Mouse (Mus musculus) embryonic facial prominence, embryonic 11.5 days (tissue): Measurements from ENCODE around the gene Noc2l. TPM values are rescaled to one million over a fixed set of nuclear protein-coding genes. Genes with fewer than 3 reads are reported as not detected.
A peak's percentile ranks its signal among the peaks of the same experiment; 100 is the strongest.

Experiments used
- ATAC-seq: fragments of 200-750 bp; cut with Nextera tagmentation; replicated peaks from 2 replicates; pipeline ENCODE4 v1.8.0; 2017; ENCODE audit warnings: low read depth; ENCODE audit not compliant: insufficient number of reproducible peaks, low FRiP score, low TSS enrichment
- DNase-seq: peaks from one replicate; pipeline ENCODE4 v3.0.0-alpha.2; 2015; ENCODE audit warnings: low spot score
- H3K27ac ChIP-seq: fragments of 300-500 bp; sonication (generic); replicated peaks from 2 replicates; pipeline ENCODE4 v1.5.1; 2014; ENCODE audit warnings: mild to moderate bottlenecking, low read depth, low read length, control low read depth
- H3K27me3 ChIP-seq: fragments of 300-500 bp; sonication (generic); 2 replicates; pipeline ENCODE4 v1.6.1; 2014; ENCODE audit warnings: mild to moderate bottlenecking, low read length, moderate library complexity, mixed read lengths; ENCODE audit not compliant: control insufficient read depth, insufficient read depth
- H3K36me3 ChIP-seq: fragments of 300-500 bp; sonication (generic); replicated peaks from 2 replicates; pipeline ENCODE4 v1.6.1; 2014; ENCODE audit warnings: low read depth, mild to moderate bottlenecking, low read length, moderate library complexity, mixed read lengths; ENCODE audit not compliant: control insufficient read depth, insufficient read depth
- H3K4me1 ChIP-seq: fragments of 300-500 bp; sonication (generic); 2 replicates; pipeline ENCODE4 v1.6.1; 2014; ENCODE audit warnings: low read length, mixed read lengths; ENCODE audit not compliant: control insufficient read depth, insufficient read depth
- H3K4me2 ChIP-seq: fragments of 300-500 bp; sonication (generic); 2 replicates; pipeline ENCODE4 v1.6.1; 2014; ENCODE audit warnings: low read depth, mild to moderate bottlenecking, control low read depth, low read length, moderate library complexity
- H3K4me3 ChIP-seq: fragments of 300-500 bp; sonication (generic); 2 replicates; pipeline ENCODE4 v1.5.1; 2014; ENCODE audit warnings: low read depth, low read length, control low read depth
- H3K9ac ChIP-seq: fragments of 300-500 bp; sonication (generic); replicated peaks from 2 replicates; pipeline ENCODE4 v1.6.1; 2014; ENCODE audit warnings: mild to moderate bottlenecking, control low read depth, low read length
- H3K9me3 ChIP-seq: fragments of 300-500 bp; sonication (generic); replicated peaks from 2 replicates; pipeline ENCODE4 v1.6.1; 2016; ENCODE audit warnings: mild to moderate bottlenecking, low read length, inconsistent platforms, mixed read lengths; ENCODE audit not compliant: control insufficient read depth
- WGBS: fragments of 180-500 bp; shearing (Covaris S2); extraction: QIAGEN DNeasy Blood & Tissue Kit; methylation state at CpG from one replicate; pipeline ENCODE4 v1.1.7; 2014; 5-methylcytosine and 5-hydroxymethylcytosine counted together
- microRNA-seq: library from miRNA; unstranded; fragments of <30 nt; microRNA quantifications from one replicate; pipeline ENCODE4, GENCODE M21; 2016; ENCODE audit warnings: borderline number of aligned reads
- polyA plus RNA-seq: library from polyadenylated mRNA; unstranded; fragments of >200 nt; fragmentation: Nextera tagmentation; extraction: Ambion mirVana; gene quantifications from 2 replicates; pipeline ENCODE4 v1.2.1, GENCODE M21; 2014

The Noc2l gene
- polyA plus RNA-seq, 1 experiment from 2014 or later, result 76.9 TPM

GRCm38 (mm10) chr4:156255078-156255839, 19.4 kb downstream of the Noc2l start, which contains the start of gene Samd11:
Gene Samd11, minus strand, starts transcription at chr4:156255657.
- DNase-seq (peak; percentile 8), ATAC-seq (0 out of 2 replicates have a peak, but pooled peaks have one; percentile 36)
- Histone ChIP-seq H3K9ac (no peak within 1 kb of the TSS), H3K9me3 (no peaks in the 10 kb centered on the region), H3K27ac (no peak within 1 kb of the TSS), H3K27me3 (peaks cover 16% of the 10 kb centered on the region), H3K4me1 (no peaks in the 10 kb centered on the region; the same call in 1 of the 2 replicates), H3K4me3 (no peak within 1 kb of the TSS), H3K4me2 (no peak within 1 kb of the TSS; the same call in 1 of the 2 replicates), H3K36me3 (no peaks in the 10 kb centered on the region)
- 2% methylated on average over 26 of the region's 26 CpGs for WGBS

Small RNA genes lying within 50 kb of the gene (microRNA-seq; reads per million reads assigned to microRNA genes)
- 9.4 reads per million, percentile 11 among the genes with 10 or more reads in this experiment for gene Mir7658

Other genes with a start within 250 kb of the Noc2l start
- gene B3galt6, start 243.4 kb upstream of the Noc2l start, polyA plus RNA-seq, result 17.8 and 18.9 TPM in 2 replicates
- gene Sdf4, start 243.1 kb upstream of the Noc2l start, polyA plus RNA-seq, result 137 and 150 TPM in 2 replicates
- 0.21 and 0.34 TPM in 2 replicates for gene Tnfrsf4, start 222.2 kb upstream of the Noc2l start, polyA plus RNA-seq
- gene Tnfrsf18, start 209.8 kb upstream of the Noc2l start, polyA plus RNA-seq, result 0.38 and 0.55 TPM in 2 replicates
- 0.38 and 0.78 TPM in 2 replicates for gene Ttll10, start 176.6 kb upstream of the Noc2l start, polyA plus RNA-seq
- gene 9430015G10Rik, start 126.0 kb upstream of the Noc2l start, polyA plus RNA-seq, result 47.4 and 48.7 TPM in 2 replicates
- 0.38 and 0.43 TPM in 2 replicates for gene Rnf223, start 105.5 kb upstream of the Noc2l start, polyA plus RNA-seq
- 39.4 and 47.6 TPM in 2 replicates for gene Agrn, start 38.5 kb upstream of the Noc2l start, polyA plus RNA-seq
- 0.29 and 0.49 TPM in 2 replicates for gene Isg15, start 35.2 kb upstream of the Noc2l start, polyA plus RNA-seq
- gene AW011738, start 32.7 kb upstream of the Noc2l start, polyA plus RNA-seq, result 0.55 and 0.56 TPM in 2 replicates
- 0.36 and 0.60 TPM in 2 replicates for gene Perm1, start 20.1 kb upstream of the Noc2l start, polyA plus RNA-seq
- 15.3 and 15.7 TPM in 2 replicates for gene Plekhn1, start 1.2 kb upstream of the Noc2l start, polyA plus RNA-seq
- 0.70 and 1.4 TPM in 2 replicates for gene Samd11, start 19.6 kb downstream of the Noc2l start, polyA plus RNA-seq
- gene Vmn2r-ps159, start 95.1 kb downstream of the Noc2l start, polyA plus RNA-seq, result not detected in 2 replicates